Mouse (Mus musculus): ENCODE results near the gene Utp6. TPM values are rescaled to one million over a fixed set of nuclear protein-coding genes. Genes with fewer than 3 reads are reported as not detected.
"Not testable (repeated sequence)": the region's sequence is repeated elsewhere in the genome, so short reads cannot be mapped to it uniquely, and the experiment has no call there.

Utp6 gene
- polyA plus RNA-seq, 1 experiment from 2014 or later = 30.0 TPM

DNA sequence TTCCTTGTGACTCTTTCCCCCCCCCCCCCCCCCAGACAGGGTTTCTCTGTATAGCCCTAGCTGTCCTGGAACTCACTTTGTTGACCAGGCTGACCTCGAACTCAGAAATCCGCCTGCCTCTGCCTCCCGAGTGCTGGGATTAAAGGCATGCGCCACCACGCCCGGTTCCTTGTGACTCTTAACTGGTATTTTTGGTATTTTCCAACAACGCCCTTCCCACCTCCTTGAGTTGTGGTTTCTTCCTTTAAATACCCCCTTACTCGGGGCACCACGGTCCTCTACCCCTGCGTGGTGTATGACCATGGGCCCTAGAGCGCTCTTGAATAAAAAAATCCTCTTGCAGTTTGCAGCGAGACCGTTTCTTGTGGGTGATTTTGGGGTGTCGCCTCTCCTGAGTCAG, 14.9 kb upstream of the Utp6 start:
- 82% methylated on average over 14 of the region's 14 CpGs for WGBS (ENCODE audit: insufficient replicate concordance)
- ATAC-seq (ENCODE audit: low read depth) = not testable (repeated sequence)

DNA sequence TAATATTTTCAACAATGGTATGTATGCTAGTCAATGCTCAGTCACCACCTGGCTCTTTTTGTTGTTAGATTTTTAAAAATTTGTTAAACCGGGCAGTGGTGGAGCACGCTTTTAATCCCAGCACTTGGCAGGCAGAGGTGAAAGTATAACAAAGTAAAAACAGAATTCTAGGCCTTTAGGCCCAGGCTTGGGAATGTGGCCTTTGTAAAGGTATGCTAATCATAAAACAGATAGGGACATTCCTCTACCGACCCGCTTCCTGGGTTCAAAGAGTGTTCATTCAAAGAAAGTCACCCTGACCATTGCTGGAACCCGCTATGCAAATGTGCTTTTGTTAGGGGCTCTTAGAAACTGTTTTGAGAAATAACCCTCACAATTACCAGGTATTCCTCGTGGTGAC, 14.5 kb upstream of the Utp6 start:
- H3K27me3 ChIP-seq = peaks cover 43% of the 10 kb centered on the region
- not testable (repeated sequence) for ATAC-seq (ENCODE audit: low read depth); H3K4me2 ChIP-seq; H3K9ac ChIP-seq; DNase-seq; H3K4me3 ChIP-seq (replicated peaks); H3K36me3 ChIP-seq; H3K9me3 ChIP-seq (replicated peaks); H3K27ac ChIP-seq
- H3K4me1 ChIP-seq (replicated peaks) = peaks cover 12% of the 10 kb centered on the region
- WGBS (ENCODE audit: insufficient replicate concordance) = 81% methylated on average over 6 of the region's 6 CpGs

More for the DNA sequence above, 14.9 kb upstream of the Utp6 start:
- not testable (repeated sequence) for H3K4me2 ChIP-seq; H3K36me3 ChIP-seq; H3K27ac ChIP-seq; DNase-seq; H3K4me3 ChIP-seq (replicated peaks); H3K9me3 ChIP-seq (replicated peaks); H3K9ac ChIP-seq
- peaks cover 43% of the 10 kb centered on the region for H3K27me3 ChIP-seq
- H3K4me1 ChIP-seq (replicated peaks) = peaks cover 12% of the 10 kb centered on the region

DNA sequence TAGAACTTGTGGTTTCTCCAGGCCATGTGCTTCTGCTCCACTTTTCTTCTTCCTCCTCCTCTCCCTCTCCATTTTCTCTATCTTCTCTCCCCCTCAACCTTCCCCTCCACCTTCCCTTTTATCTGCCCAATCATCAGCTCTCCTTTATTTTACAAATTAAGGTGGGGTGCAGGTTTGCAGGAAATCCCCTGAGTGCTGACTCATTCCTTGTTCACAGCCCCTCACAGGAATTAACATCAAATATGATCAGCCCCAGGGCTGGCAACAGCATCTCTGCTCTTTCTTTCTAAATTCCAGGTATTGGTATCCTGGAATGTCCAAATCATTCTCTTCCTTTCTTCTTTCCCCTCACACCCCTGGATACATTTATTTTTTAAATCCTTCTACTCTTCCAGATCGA, 14.0 kb upstream of the Utp6 start:
- 80% methylated on average over 1 of the region's 1 CpGs for WGBS (ENCODE audit: insufficient replicate concordance)
- H3K9ac ChIP-seq = no peak overlapping the region
- no peak overlapping the region for H3K27ac ChIP-seq
- H3K4me3 ChIP-seq (replicated peaks) = no peak overlapping the region
- no peak overlapping the region for H3K4me2 ChIP-seq
- H3K36me3 ChIP-seq = no peaks in the 10 kb centered on the region
- peaks cover 12% of the 10 kb centered on the region for H3K4me1 ChIP-seq (replicated peaks)
- no peaks in the 10 kb centered on the region for H3K9me3 ChIP-seq (replicated peaks)
- DNase-seq (no peak), ATAC-seq (ENCODE audit: low read depth) (no peak)
- peaks cover 43% of the 10 kb centered on the region for H3K27me3 ChIP-seq

DNA sequence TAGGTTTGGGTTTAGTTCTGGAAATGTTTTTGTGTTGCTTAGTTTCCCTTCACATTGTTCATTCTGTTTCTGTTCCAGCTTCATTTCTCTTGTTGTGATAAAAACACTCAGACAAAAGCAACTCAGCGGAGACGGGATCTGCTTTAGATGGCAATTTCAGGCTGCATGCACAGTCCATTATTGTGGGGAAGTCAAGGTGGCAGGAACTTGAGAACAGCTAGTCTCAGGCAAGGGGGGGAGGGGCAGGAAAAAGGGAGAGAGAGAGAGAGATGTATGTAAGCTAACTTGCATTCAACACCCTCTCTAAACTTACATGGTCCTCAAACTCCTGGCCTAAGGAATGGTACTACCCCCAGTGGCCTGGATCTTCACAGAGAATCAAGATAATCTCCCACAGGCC, 13.2 kb upstream of the Utp6 start:
- Histone ChIP-seq H3K36me3 (no peaks in the 10 kb centered on the region), H3K27me3 (peaks cover 48% of the 10 kb centered on the region), H3K4me2 (no peak overlapping the region), H3K9ac (no peak overlapping the region), H3K4me1 (replicated peaks) (peaks cover 12% of the 10 kb centered on the region), H3K4me3 (replicated peaks) (no peak overlapping the region), H3K27ac (no peak overlapping the region), H3K9me3 (replicated peaks) (no peaks in the 10 kb centered on the region)
- ATAC-seq (ENCODE audit: low read depth) (no peak), DNase-seq (no peak)
- 42% methylated on average over 2 of the region's 2 CpGs for WGBS (ENCODE audit: insufficient replicate concordance)

DNA sequence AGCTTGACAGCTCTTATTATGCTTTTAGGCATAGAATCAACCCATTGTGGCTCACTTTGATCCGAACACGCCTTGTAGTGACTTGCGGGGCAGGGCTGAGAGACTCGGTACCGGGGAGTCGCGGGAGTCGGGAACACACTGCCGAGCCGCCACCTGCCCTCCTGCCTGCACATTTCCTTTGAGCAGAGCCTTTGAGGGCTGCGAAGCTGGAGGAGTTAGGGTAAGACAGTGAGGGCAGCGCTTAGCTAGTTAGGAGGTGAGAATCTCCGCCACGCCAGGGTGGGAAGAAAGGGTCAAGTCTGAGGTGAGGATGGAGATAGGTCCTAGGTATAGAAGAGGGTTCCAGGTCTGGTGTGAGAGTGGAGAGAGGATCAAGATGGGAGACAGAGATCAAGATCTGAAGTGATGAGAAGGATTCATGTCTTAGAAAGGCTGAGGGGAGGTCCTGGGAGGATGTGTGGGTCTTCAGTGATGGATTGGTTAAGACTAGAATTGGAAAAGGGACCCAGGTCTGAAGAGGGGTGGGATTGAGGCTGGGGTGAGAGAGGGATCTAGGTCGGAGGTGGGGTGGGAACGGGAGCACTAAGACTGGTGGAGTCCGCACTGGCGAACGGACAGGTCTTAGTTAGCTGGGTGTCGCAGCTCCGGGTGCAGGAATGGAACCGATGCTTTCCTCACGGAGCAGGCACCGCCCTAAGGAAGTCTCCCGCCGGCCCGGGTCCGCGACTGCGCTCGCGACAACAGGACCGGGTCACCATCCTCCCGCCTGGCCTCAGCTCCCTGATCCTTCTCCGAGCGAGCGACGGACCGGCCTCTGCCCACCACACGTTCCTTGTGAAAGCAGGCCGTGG, 11.7 kb upstream of the Utp6 start:
- ATAC-seq (ENCODE audit: low read depth) = no peak
- Histone ChIP-seq H3K27me3 (peaks cover 48% of the 10 kb centered on the region), H3K4me3 (replicated peaks) (peak overlapping the region; percentile 58), H3K4me1 (replicated peaks) (peaks cover 12% of the 10 kb centered on the region), H3K36me3 (no peaks in the 10 kb centered on the region), H3K9me3 (replicated peaks) (no peaks in the 10 kb centered on the region), H3K27ac (no peak overlapping the region), H3K9ac (peak overlapping the region; percentile 58; the same call in 1 of the 2 replicates), H3K4me2 (peak overlapping the region; percentile 73)
- 2% methylated on average over 41 of the region's 41 CpGs for WGBS (ENCODE audit: insufficient replicate concordance)
- DNase-seq = no peak

DNA sequence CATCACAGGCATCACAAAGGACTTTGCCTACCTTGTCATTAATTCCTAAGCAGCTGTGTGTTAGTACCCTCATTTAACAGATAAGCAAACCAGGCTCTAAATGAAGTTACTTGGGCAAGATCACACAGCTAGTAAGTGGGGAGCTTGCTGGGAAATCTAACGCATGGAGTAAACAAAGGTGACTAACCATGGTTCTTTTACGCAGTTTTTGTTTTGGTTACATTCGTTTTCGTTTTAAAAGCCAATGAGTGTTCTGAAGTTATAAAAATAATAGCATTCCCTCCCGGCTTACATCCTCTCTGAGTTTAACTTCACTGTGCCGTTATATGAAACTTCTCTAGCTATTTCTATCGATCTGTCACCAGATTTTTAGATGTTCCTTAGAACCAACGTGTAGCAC, 10.9 kb upstream of the Utp6 start:
- Histone ChIP-seq H3K36me3 (no peaks in the 10 kb centered on the region), H3K4me3 (replicated peaks) (peak overlapping the region; percentile 58), H3K27me3 (peaks cover 48% of the 10 kb centered on the region), H3K4me1 (replicated peaks) (peaks cover 12% of the 10 kb centered on the region), H3K9ac (no peak overlapping the region), H3K4me2 (peak overlapping the region; percentile 73), H3K9me3 (replicated peaks) (no peaks in the 10 kb centered on the region), H3K27ac (no peak overlapping the region)
- DNase-seq (no peak), ATAC-seq (ENCODE audit: low read depth) (no peak)
- 21% methylated on average over 8 of the region's 8 CpGs for WGBS (ENCODE audit: insufficient replicate concordance)

DNA sequence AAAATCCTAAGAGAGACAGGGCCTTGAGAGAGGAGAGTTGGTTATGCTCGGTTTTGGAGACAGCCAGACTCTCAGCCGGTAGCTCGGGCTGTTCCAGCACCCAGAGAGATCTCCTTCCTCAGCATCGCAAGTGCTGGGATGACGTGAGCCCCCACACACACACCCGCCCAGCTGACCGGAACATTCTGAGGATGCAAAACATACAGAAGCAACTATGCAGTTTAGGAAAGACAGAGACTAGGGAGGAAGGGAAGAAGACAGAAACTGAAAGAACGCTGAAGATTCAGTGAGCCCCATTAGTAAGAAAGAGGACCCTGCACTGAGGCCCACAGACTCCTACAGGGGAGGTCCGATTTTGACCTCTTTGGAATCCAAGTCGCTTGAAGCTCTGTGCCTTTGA, 5.6 kb upstream of the Utp6 start:
- no peak for DNase-seq
- Histone ChIP-seq H3K36me3 (no peaks in the 10 kb centered on the region), H3K9me3 (replicated peaks) (no peaks in the 10 kb centered on the region), H3K4me2 (no peak overlapping the region), H3K4me1 (replicated peaks) (peaks cover 5% of the 10 kb centered on the region), H3K9ac (no peak overlapping the region), H3K27me3 (peaks cover 17% of the 10 kb centered on the region), H3K4me3 (replicated peaks) (no peak overlapping the region), H3K27ac (no peak overlapping the region)
- 65% methylated on average over 10 of the region's 10 CpGs for WGBS (ENCODE audit: insufficient replicate concordance)
- ATAC-seq (ENCODE audit: low read depth) = no peak

DNA sequence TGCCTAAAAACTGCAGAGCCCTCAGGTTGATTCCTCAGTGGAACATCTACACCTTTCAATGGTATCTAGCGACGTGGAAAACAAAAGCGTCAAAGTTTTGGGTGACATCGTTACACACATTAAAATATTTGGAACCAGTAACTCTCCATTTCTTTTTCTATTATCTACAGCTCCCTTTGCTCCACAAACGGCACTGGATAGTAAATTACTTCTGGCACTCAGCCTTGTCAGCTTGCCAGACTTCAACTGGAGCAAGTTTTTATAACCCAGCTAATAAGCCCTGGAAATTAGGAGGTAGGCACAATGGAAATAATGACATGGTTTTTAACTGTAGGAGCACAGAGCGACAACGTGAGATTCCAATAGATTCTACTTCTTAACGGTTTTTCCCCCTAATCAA, 3.7 kb upstream of the Utp6 start:
- DNase-seq (no peak), ATAC-seq (ENCODE audit: low read depth) (no peak)

DNA sequence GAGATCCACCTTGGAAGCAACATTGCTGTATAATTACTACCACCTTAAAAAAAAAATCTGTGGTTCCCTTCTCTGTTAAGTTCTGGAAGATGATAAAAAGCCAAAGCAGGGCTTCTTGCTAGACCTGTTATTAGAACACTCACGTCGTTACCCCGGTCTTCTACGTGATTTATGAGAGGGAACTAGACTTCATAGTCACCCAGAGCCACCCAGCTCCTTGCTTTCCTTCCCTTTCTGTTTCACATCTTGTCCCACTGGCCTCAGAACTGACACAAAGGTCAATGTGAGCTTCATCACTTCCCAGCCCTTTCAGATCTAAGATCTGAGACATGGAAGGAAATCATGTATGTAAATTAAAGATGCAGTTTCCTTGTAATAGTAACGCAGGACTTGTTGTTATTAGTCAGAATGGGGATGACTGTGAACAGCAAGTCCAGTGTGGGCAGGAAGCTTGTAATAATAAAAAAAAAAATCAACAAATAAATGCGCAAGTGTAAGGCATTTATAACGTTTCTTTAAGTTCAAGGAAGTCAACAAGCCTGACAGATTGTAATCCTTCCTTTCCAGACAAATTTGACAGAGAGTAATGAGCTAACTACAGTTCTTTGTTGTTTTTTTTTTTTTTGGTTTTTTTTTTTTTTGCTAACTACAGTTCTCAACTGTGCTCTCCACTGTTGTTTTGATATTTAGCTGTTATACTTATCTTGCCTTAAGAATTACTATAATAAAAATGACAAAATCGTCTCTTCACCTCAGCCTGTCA, 1.2 kb upstream of the Utp6 start:
- 32% methylated on average over 8 of the region's 8 CpGs for WGBS (ENCODE audit: insufficient replicate concordance)

More for the DNA sequence above, 3.7 kb upstream of the Utp6 start:
- Histone ChIP-seq H3K4me1 (replicated peaks) (peaks cover 11% of the 10 kb centered on the region), H3K4me3 (replicated peaks) (no peak overlapping the region), H3K36me3 (no peaks in the 10 kb centered on the region), H3K27me3 (peaks cover 9% of the 10 kb centered on the region; the same call in 1 of the 2 replicates), H3K9ac (no peak overlapping the region), H3K9me3 (replicated peaks) (no peaks in the 10 kb centered on the region), H3K27ac (no peak overlapping the region), H3K4me2 (no peak overlapping the region)
- WGBS (ENCODE audit: insufficient replicate concordance) = 74% methylated on average over 8 of the region's 8 CpGs

DNA sequence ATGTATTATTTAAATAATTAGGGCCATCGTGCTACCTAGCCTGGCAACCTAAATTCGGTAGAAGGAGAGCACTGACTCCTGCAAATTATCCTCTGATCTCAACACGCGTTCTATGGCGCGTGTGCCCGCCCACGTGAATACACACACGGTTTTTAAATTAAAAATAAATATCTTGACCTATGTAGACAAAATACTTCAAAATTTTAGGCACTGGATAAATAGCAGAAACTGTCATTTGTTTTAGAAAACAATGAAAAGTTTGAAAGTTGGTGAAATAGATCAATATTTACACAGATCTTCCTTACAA, 640 bp upstream of the Utp6 start:
- 1% methylated on average over 9 of the region's 9 CpGs for WGBS (ENCODE audit: insufficient replicate concordance)

More for the DNA sequence above, 1.2 kb upstream of the Utp6 start:
- H3K36me3 ChIP-seq = peaks cover 15% of the 10 kb centered on the region
- H3K9ac ChIP-seq = peak overlapping the region; percentile 24; the same call in 1 of the 2 replicates
- DNase-seq (no peak), ATAC-seq (ENCODE audit: low read depth) (no peak)
- H3K4me2 ChIP-seq = peak overlapping the region; percentile 68
- no peak overlapping the region for H3K27ac ChIP-seq
- H3K4me3 ChIP-seq (replicated peaks) = peak overlapping the region; percentile 73
- peaks cover 5% of the 10 kb centered on the region; the same call in 1 of the 2 replicates for H3K27me3 ChIP-seq
- H3K4me1 ChIP-seq (replicated peaks) = peaks cover 17% of the 10 kb centered on the region
- no peaks in the 10 kb centered on the region for H3K9me3 ChIP-seq (replicated peaks)

DNA sequence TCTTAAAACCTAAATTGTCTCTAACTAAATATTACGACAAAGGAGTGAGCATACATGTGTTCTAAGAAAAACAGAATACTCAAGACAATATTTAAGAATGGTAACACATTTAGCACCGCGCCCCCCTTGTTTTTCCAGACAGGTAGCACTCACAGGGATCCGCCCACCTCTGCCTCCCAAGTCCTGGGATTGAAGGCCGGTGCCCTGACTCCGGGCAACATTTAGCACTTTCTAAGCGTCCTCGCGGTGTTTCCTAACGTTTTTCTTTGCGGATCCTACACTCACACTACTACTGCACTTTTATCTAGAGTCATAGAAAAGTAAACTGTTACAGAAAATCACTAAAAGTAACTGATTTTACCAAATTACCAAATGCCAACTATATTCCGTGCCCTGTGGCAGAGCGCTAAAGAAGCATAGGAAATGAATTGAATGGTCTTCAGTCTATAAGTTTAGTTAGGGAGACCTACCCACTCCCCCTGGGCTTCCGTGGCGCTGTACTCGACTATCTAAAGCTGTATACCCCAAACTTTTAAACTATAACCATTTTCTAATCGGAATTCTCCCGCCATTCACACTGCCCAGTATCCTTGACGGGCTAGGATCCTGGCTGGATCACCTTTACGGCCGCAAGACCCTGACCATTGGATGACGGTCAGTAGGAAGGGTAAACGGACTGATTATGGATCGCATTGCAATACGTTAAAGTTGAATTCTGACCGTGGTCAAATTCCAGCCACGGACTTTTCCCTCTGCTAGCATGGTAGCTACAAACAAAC, 655 bp downstream of the Utp6 start:
- Histone ChIP-seq H3K36me3 (peaks cover 34% of the 10 kb centered on the region), H3K27ac (peak overlapping the region; percentile 87), H3K9me3 (replicated peaks) (no peaks in the 10 kb centered on the region), H3K4me2 (peak overlapping the region; percentile 76), H3K4me3 (replicated peaks) (peak overlapping the region; percentile 73), H3K4me1 (replicated peaks) (peaks cover 17% of the 10 kb centered on the region), H3K27me3 (no peaks in the 10 kb centered on the region), H3K9ac (peak overlapping the region; percentile 82)
- ATAC-seq (ENCODE audit: low read depth) = peak; percentile 34
- WGBS (ENCODE audit: insufficient replicate concordance) = 5% methylated on average over 27 of the region's 27 CpGs
- DNase-seq = peak; percentile 14

More for the DNA sequence above, 640 bp upstream of the Utp6 start:
- Histone ChIP-seq H3K27me3 (peaks cover 3% of the 10 kb centered on the region; the same call in 1 of the 2 replicates), H3K27ac (0 out of 2 replicates have a peak overlapping the region, but pooled peaks have one; percentile 59), H3K4me2 (peak overlapping the region; percentile 68), H3K36me3 (peaks cover 21% of the 10 kb centered on the region), H3K9me3 (replicated peaks) (no peaks in the 10 kb centered on the region), H3K9ac (peak overlapping the region; percentile 69), H3K4me1 (replicated peaks) (peaks cover 17% of the 10 kb centered on the region), H3K4me3 (replicated peaks) (peak overlapping the region; percentile 73)
- ATAC-seq (ENCODE audit: low read depth) (peak; percentile 8; the same call in 1 of the 2 replicates), DNase-seq (no peak)

Data from liver, embryonic 13.5 days (tissue).